Comparison of ENCODE assay signal across 19 mouse cellular contexts in the genomic region with DNA sequence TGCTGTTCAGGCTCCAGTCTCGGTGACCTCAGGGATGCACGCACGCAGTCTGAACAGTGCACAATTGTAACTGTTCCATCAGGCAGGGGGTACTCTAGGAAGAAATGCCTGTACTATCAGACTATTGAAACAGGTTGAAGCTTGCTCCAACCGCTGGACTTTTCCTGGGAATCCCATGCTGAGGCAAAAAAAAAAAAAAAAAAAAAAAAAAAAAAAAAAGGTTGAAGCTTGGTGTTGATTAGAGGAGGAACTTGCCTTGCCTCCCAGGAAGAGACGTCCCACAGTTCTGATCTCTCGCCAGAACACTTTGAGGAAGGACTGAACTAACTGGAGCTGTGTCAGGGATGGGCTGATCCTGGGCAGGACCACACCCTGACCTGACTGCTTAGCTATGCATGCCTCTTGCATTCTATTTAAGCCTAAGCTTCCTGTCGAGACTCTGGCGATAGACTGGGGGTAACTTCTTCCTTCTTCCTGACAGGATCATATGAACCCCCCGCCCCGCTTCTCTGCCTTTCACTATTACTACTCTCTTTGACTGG.
A peak's percentile ranks its signal among the peaks of the same experiment; 100 is the strongest.
DNase-seq lines count a peak whose midpoint lies in the region; ATAC-seq lines count a peak whose summit lies in the region.
"Had no signal": no experiment of that assay in that cellular context is flagged by ENCODE, and none has a peak within 500 bp of the region (broad histone marks: within the 10 kb centered on the region; RNA-seq: fewer than 3 reads in every experiment).

No protein-coding gene starts in this region.

- DNase-seq in heart, embryonic 10.5 days (ENCODE audit: low spot score) = no peak
- DNase-seq in heart, adult 9 months (ENCODE audit: low spot score in 2 of 2) = no peak
- no peak for DNase-seq in gastrocnemius, adult 18-20 months (ENCODE audit: low spot score)
- no peak for DNase-seq in adrenal gland, adult 2 months
- DNase-seq: cerebellum, adult 9-10 months; forebrain, postnatal 0 days; gastrocnemius, postnatal 36 days; kidney, adult 9 months; kidney, postnatal 14 days; left cerebral cortex, postnatal 4 days; thymus, postnatal 36 days had no signal

- H3K27ac ChIP-seq in heart, embryonic 10.5 days = 0 out of 2 replicates have a peak overlapping the region, but pooled peaks have one; percentile 24
- H3K27ac ChIP-seq in neural tube, embryonic 12.5 days = no peak overlapping the region
- H3K27ac ChIP-seq in neural tube, embryonic 15.5 days (replicated peaks) = no peak overlapping the region
- H3K27ac ChIP-seq: limb, embryonic 15.5 days; liver, embryonic 14.5 days; midbrain, embryonic 12.5 days had no signal

- ATAC-seq in neural tube, embryonic 12.5 days (ENCODE audit: low FRiP score, low read depth) = no peak; the same call in 1 of the 2 replicates
- ATAC-seq in neural tube, embryonic 15.5 days (ENCODE audit: low FRiP score) = no peak
- peak; percentile 52; the same call in 1 of the 2 replicates for ATAC-seq in common myeloid progenitor, adult 5-6 weeks (replicated peaks; ENCODE audit: low read depth, poor library complexity, severe bottlenecking)
- ATAC-seq: forebrain, postnatal 0 days; inflammation-experienced regulatory T-cells, adult 6 months had no signal

- no peaks in the 10 kb centered on the region for H3K9me3 ChIP-seq in heart, embryonic 10.5 days
- H3K9me3 ChIP-seq in neural tube, embryonic 12.5 days = no peaks in the 10 kb centered on the region
- H3K9me3 ChIP-seq in neural tube, embryonic 15.5 days (replicated peaks) = no peaks in the 10 kb centered on the region
- H3K9me3 ChIP-seq: limb, embryonic 15.5 days; midbrain, embryonic 12.5 days had no signal

- no peaks in the 10 kb centered on the region for H3K27me3 ChIP-seq in heart, embryonic 10.5 days (ENCODE audit: insufficient read depth, poor library complexity, severe bottlenecking)
- H3K27me3 ChIP-seq in neural tube, embryonic 12.5 days (replicated peaks) = no peaks in the 10 kb centered on the region; the same call in 1 of the 2 replicates
- H3K27me3 ChIP-seq in neural tube, embryonic 15.5 days (replicated peaks) = 0 out of 2 replicates have a peak, but pooled peaks cover 2% of the 10 kb centered on the region
- H3K27me3 ChIP-seq: limb, embryonic 15.5 days had no signal

- H3K4me2 ChIP-seq in neural tube, embryonic 12.5 days (replicated peaks) = 0 out of 2 replicates have a peak overlapping the region, but pooled peaks have one; percentile 14
- H3K4me2 ChIP-seq in neural tube, embryonic 15.5 days = no peak overlapping the region
- H3K4me2 ChIP-seq: limb, embryonic 15.5 days; lung, embryonic 14.5 days; midbrain, embryonic 12.5 days had no signal

- H3K9ac ChIP-seq in neural tube, embryonic 12.5 days = no peak overlapping the region
- no peak overlapping the region for H3K9ac ChIP-seq in neural tube, embryonic 15.5 days (replicated peaks)
- H3K9ac ChIP-seq: forebrain, postnatal 0 days; limb, embryonic 15.5 days; liver, embryonic 14.5 days; lung, embryonic 14.5 days; midbrain, embryonic 12.5 days had no signal

- peaks cover 37% of the 10 kb centered on the region for H3K4me1 ChIP-seq in heart, embryonic 10.5 days
- peaks cover 22% of the 10 kb centered on the region for H3K4me1 ChIP-seq in neural tube, embryonic 12.5 days
- H3K4me1 ChIP-seq in neural tube, embryonic 15.5 days = peaks cover 18% of the 10 kb centered on the region
- H3K4me1 ChIP-seq: limb, embryonic 15.5 days had no signal

- WGBS in heart, embryonic 10.5 days = 59% methylated on average over 10 of the region's 10 CpGs
- WGBS in neural tube, embryonic 12.5 days = 76% methylated on average over 10 of the region's 10 CpGs
- WGBS in neural tube, embryonic 15.5 days = 63% methylated on average over 10 of the region's 10 CpGs

- no peak overlapping the region for H3K4me3 ChIP-seq in heart, embryonic 10.5 days
- no peak overlapping the region for H3K4me3 ChIP-seq in neural tube, embryonic 12.5 days
- H3K4me3 ChIP-seq in neural tube, embryonic 15.5 days (replicated peaks) = no peak overlapping the region
- H3K4me3 ChIP-seq: limb, embryonic 15.5 days; midbrain, embryonic 12.5 days had no signal

- no peaks in the 10 kb centered on the region for H3K36me3 ChIP-seq in heart, embryonic 10.5 days
- no peaks in the 10 kb centered on the region for H3K36me3 ChIP-seq in neural tube, embryonic 12.5 days
- no peaks in the 10 kb centered on the region for H3K36me3 ChIP-seq in neural tube, embryonic 15.5 days
- H3K36me3 ChIP-seq: limb, embryonic 15.5 days; midbrain, embryonic 12.5 days had no signal
